Mouse (Mus musculus): ENCODE measurements around the gene Hc. TPM values are rescaled to one million over a fixed set of nuclear protein-coding genes. Genes with fewer than 3 reads are reported as not detected.

The Hc gene
- total and polyA plus RNA-seq, 3 experiments, result 0.74 to 1.2 (median 0.91) TPM

GRCm38 (mm10) chr2:34958036-34958435 lies 103.2 kb downstream of the Hc start (continued):
- TF ChIP-seq ZKSCAN1 (IDR thresholded peaks at IDR 0.05; ENCODE audit: borderline replicate concordance, low read depth, low read length) (no peak), CTCF (conservative IDR thresholded peaks at IDR 0.05 in 1 of 2, IDR thresholded peaks at IDR 0.05 in 1 of 2; ENCODE audit: low read depth in 2 of 2, low read length in 2 of 2) (no peak), ELF1 (IDR thresholded peaks at IDR 0.05; ENCODE audit: low read depth, low read length) (no peak; the same call in 1 of the 2 replicates), MEF2A (IDR thresholded peaks at IDR 0.05; ENCODE audit: borderline replicate concordance, low read depth, low read length) (peak; percentile 42; the same call in 1 of the 2 replicates), ZMIZ1 (IDR thresholded peaks at IDR 0.05; ENCODE audit: low read depth, low read length) (peak; percentile 80), MXI1 (IDR thresholded peaks at IDR 0.05; ENCODE audit: low read depth, low read length) (0 out of 2 replicates have a peak, but pooled peaks have one; percentile 65), GABPA (IDR thresholded peaks at IDR 0.05; ENCODE audit: insufficient replicate concordance, low read depth, low read length) (no peak; the same call in 1 of the 2 replicates), HCFC1 (IDR thresholded peaks at IDR 0.05; ENCODE audit: low read depth, low read length) (no peak; the same call in 1 of the 2 replicates), ETS1 (conservative IDR thresholded peaks at IDR 0.05; ENCODE audit: low read depth, low read length) (peak; percentile 97), TCF12 (IDR thresholded peaks at IDR 0.05; ENCODE audit: low read depth, low read length) (peak; percentile 82), POLR2A (IDR thresholded peaks at IDR 0.05; ENCODE audit: low read depth, low read length) (peak; percentile 82), CHD1 (IDR thresholded peaks at IDR 0.05; ENCODE audit: low read depth, low read length) (no peak; the same call in 1 of the 2 replicates), JUN (IDR thresholded peaks at IDR 0.05; ENCODE audit: insufficient read depth, low read depth, low read length) (peak; percentile 64), KAT2A (IDR thresholded peaks at IDR 0.05; ENCODE audit: insufficient replicate concordance, low read length) (0 out of 2 replicates have a peak, but pooled peaks have one; percentile 8), RAD21 (IDR thresholded peaks at IDR 0.05; ENCODE audit: low read depth, low read length) (no peak), PAX5 (IDR thresholded peaks at IDR 0.05; ENCODE audit: low read length) (no peak), CHD2 (IDR thresholded peaks at IDR 0.05; ENCODE audit: low read length) (0 out of 2 replicates have a peak, but pooled peaks have one; percentile 28)

DNA sequence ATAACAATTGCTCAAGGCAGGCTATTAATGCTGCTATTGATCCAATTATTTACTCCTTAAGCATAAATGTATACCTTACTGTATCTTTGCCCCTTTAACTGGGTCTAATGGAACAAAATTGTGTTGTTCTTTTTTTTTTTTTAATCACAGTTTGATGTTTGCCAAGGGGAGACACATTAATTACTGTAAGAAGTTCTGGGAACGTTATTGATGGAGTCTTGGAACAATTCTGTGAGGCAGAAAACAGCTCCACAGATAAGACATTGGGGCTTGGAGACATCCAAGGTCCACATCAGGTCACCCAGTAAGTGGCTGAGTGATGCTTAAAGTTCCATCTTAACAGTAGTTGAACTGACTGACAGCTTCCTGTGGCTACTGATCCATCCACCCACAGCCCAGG lies 103.8 kb downstream of the Hc start:
- TF ChIP-seq CTCF (conservative IDR thresholded peaks at IDR 0.05 in 1 of 2, IDR thresholded peaks at IDR 0.05 in 1 of 2; ENCODE audit: low read depth in 2 of 2, low read length in 2 of 2) (no peak), JUN (IDR thresholded peaks at IDR 0.05; ENCODE audit: insufficient read depth, low read depth, low read length) (no peak), JUND (conservative IDR thresholded peaks at IDR 0.05; ENCODE audit: low read depth, low read length) (no peak), CHD2 (IDR thresholded peaks at IDR 0.05; ENCODE audit: low read length) (no peak), USF1 (IDR thresholded peaks at IDR 0.05; ENCODE audit: low read depth, low read length) (no peak), ZMIZ1 (IDR thresholded peaks at IDR 0.05; ENCODE audit: low read depth, low read length) (0 out of 2 replicates have a peak, but pooled peaks have one; percentile 4), NRF1 (IDR thresholded peaks at IDR 0.05; ENCODE audit: low read depth, low read length) (no peak), CHD1 (IDR thresholded peaks at IDR 0.05; ENCODE audit: low read depth, low read length) (peak; percentile 76; the same call in 1 of the 2 replicates), MAZ (IDR thresholded peaks at IDR 0.05; ENCODE audit: low read depth, low read length) (0 out of 2 replicates have a peak, but pooled peaks have one; percentile 8), SIN3A (IDR thresholded peaks at IDR 0.05; ENCODE audit: low read length) (no peak; the same call in 1 of the 2 replicates), UBTF (IDR thresholded peaks at IDR 0.05; ENCODE audit: low read depth, low read length) (0 out of 2 replicates have a peak, but pooled peaks have one; percentile 77), TCF12 (IDR thresholded peaks at IDR 0.05; ENCODE audit: low read depth, low read length) (0 out of 2 replicates have a peak, but pooled peaks have one; percentile 1), MXI1 (IDR thresholded peaks at IDR 0.05; ENCODE audit: low read depth, low read length) (no peak), USF2 (conservative IDR thresholded peaks at IDR 0.05; ENCODE audit: low read depth, low read length) (no peak), EP300 (IDR thresholded peaks at IDR 0.05; ENCODE audit: low read length) (no peak)
- H3K4me1 ChIP-seq (ENCODE audit: control insufficient read depth in 1 of 2, insufficient read depth in 2 of 2), result peaks cover 21 to 86% of the 10 kb centered on the region in 2 experiments
- no peaks in the 10 kb centered on the region for H3K27me3 ChIP-seq (replicated peaks)
- in situ Hi-C loops (cut with MboI; ENCODE audit: low pct_ligation_motif_present, low pct_unique_long_range_greater_than_20kb, low sequenced_read_pairs), result no loop called here
- H3K4me2 ChIP-seq (ENCODE audit: insufficient read depth, low read depth, poor library complexity, severe bottlenecking), result peak overlapping the region; percentile 76
- H3K9ac ChIP-seq (ENCODE audit: insufficient read depth, low read depth), result peak overlapping the region; percentile 87
- peaks cover 13 to 34% of the 10 kb centered on the region in 2 experiments for H3K36me3 ChIP-seq (replicated peaks in 1 of 2; ENCODE audit: control insufficient read depth in 1 of 2, insufficient read depth in 1 of 2, low read length in 1 of 2)
- peaks cover 4% of the 10 kb centered on the region for H3K9me3 ChIP-seq (replicated peaks; ENCODE audit: low read length)
- peak overlapping the region; percentile 83 for H3K27ac ChIP-seq (ENCODE audit: insufficient read depth, low read depth)
- no peak for DNase-seq (ENCODE audit: extremely low read depth)
- H3K4me3 ChIP-seq (replicated peaks in 1 of 3; ENCODE audit: low read depth in 2 of 3, low read length in 2 of 3, poor library complexity in 1 of 3), result peak overlapping the region; percentile 70 to 84 (median 77)
- peaks cover 38% of the 10 kb centered on the region for H3K79me2 ChIP-seq (replicated peaks; ENCODE audit: control insufficient read depth, extremely low read depth, insufficient read depth, poor library complexity, severe bottlenecking)
- dilution Hi-C loops (cut with MboI; ENCODE audit: extremely low pct_ligation_motif_present, extremely low pct_unique_long_range_greater_than_20kb, low sequenced_read_pairs), result no loop called here
